Mouse (Mus musculus): ENCODE measurements around the gene Doc2a.

The Doc2a gene

DNA sequence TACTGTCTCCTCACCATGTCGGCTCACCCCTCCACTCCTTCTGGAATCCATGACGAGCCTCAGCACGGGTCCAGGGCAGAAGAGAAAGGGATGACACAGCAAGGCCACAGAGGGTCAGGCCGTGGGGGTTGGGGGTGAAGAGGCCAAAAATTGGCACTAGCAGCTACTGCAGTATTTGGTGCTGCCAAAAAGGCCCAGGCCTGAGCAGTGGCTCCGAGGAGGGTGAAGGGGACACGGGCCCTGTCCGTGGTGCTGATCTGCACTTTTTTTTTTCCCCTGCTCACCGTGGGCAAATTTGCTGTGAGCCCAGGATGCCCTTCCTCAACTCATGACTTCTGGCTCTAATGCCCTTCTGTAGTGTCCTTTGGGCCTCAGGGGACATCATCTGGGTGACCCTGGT, 21.8 kb upstream of the Doc2a start:
- no peak for DNase-seq

DNA sequence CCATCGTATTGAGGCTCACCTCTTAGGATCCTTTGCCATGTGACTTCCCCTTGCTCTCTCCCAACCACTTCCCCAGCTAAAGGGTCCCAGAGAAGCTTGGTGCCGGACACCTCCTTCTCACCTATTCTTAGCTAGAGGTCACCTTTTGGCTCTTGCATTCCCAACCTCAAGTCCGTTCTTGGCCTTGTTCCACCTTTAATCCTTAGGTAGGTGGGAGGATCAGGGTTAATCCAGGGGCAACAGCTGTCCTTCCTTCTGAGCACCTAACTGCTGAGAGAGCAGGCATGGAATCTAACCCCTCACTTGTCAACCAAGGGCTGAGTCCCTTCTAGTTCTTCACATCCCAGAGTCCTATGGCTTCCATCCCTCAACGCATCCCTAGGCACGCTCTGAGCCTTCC, 21.3 kb upstream of the Doc2a start:
- DNase-seq: no peak

DNA sequence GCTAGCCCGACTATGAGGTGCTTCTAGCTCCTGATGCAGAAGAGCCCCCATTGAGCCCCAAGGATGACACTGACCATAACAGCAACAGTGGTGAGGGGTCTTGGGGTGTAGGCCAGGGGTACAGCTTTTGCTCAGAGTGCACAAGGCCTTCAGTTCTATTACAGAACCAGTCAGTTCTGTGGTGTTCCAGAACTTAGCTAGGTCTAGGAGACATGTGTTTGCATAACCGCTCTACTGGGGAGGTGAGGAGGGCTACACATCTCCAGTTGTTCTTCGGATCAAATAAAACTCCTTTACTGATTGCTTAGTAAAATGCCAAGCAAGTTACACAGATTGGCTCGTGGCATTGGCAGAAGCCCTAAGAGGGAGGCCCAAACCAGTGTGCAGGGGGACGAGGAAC, 15.7 kb upstream of the Doc2a start, which contains the start of gene 4930451I11Rik:
Gene 4930451I11Rik (minus strand): TSS at position 101 of the 400 bp plus-strand sequence.
- no peak for DNase-seq

DNA sequence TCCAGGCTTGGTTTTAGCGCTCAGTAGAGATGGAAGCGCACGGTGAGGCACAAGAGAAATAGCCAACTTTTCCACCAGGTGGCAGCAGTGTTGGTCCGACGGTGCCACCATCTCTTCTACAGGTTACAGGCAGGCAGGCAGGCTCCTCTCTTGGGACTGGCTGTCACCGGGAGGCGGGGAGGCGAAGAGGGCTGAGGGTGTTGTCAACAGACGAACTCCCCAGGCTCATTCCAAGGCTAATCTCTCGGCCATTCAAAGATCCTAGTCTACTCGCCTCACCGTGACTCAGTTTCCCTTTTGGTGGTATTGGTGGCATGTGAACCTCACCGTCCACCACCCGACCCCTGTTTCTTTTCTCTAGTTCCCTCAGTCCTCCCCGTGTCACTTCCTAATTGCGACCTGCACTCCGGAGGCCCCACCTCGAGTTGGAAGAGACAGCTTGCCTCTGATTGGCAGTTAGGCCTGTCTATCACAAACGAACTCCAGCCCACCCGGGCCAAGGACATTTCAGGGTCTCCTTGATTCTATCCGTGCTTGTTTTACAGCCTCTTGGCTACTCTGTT, 15.1 kb upstream of the Doc2a start:
- peak; percentile 86 for DNase-seq

DNA sequence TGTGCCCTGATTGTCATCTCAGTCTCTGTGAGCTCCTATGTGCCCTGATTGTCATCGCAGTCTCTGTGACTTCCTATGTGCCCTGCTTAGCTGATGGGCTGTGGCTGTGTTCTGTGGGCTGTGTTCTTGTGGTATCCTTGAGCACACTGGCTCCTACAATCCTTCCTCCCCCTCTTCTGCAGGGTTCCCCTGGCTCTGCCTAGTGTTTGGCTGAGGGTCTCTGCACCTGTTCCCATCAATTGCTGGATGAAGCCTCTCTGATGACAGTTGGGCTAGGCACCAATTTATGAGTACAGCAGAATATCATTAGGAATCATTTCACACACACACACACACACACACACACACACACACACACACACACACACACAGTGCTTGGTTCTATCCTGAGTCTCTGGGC, 13.9 kb upstream of the Doc2a start:
- DNase-seq: no peak

DNA sequence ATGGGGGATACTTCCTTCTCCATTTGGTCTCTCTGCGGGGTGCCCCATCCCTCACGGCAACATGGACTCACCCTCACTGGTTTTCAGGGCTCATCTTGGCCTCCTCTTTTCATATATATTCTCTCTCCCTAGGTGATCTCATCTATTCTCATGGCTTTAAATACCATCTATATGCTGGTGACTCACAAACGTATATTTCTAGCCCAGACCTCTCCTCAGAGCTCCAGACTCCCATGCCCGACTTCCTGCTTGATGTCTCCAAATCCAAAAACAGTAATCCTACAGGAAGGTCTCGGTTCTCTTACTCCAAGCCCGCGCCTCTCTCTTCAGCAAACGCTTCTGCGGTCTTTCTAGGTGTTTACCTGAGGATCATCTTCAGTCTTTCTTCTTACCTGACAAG, 3.9 kb upstream of the Doc2a start:
- DNase-seq: no peak

DNA sequence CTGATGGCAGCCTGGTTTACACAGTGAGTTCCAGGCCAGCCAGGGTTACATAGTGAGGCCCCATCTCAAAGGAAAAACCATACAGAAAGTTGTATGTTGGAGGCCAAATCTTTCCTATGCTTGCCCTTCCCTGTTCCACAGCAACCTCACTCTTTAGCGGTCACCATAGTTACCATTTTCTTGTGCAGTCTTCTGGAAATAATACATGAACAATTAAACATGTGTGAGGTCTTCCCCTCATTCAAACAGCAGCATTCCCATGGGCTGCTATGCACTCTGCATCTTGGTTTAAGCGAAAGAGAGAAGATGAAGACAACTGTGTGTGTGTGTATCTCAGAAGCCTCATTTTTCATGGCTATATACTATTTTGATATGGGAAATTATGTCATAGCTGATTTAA, 1.7 kb upstream of the Doc2a start:
- DNase-seq: no peak

DNA sequence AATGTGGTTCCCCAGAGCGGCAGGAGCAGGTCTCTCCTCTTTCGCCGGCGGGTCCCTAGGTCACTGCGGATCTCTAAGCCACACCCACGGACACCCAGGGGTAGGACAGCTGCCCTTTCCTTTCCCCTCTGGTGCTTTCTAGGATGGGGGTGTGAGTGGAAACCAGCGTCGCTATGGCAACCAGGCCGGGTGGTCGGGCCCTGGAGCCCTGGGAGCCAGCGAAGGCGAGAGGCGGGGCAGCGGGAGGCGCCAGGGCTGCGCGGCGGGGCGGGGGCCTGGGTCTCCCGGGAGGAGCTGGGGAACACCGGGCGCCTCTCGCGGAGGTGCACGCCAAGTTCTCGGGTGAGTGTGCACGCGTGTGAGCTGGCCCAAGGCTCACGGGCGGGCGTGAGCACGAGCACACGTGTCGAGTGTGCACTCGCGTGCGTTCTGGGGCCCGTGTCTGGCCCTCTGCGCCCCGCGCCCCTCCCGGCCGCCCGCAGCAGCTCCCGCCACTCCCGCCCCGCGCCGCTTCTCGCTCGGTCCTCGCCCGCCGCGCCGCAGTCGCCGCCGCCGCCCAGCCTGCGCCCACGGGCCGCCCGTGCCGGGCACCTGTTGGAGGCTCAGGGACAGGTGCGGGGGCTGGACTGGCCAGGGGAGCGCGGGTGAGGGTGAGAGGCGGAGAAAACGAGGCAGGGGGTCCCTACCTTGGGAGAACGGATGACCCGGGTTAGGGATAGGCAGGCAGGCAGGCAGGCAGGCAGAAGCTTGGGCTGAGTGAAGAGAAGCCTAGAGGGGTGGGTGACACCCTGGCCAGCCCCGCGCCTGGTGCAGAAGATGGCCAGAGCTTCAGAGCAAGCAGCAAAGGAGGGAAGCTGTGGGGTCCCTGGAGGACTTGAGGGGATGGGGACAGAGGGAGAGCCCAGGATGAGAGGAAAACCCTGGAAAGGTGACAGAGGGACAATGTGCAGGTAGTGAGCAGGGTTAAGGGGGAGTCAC, 494 bp downstream of the Doc2a start:
- DNase-seq: no peak

DNA sequence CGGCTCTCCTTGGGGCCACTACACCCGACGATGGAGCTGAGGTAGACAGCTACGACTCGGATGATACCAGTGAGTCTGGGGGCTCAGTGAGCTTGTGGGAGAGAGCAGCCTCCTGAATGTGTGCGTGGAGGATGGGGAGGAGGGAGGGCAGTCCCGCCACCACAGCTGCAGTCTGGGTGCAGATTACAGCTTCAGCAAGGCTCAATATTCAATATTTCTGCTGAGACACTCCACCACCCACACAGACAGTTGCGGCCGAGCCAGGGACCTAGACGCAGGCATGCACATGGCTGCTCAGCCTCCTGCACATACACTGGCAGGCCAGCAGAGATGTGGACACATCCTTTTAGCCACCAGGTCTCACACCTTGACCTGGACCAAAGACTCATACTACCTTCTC, 1.6 kb downstream of the Doc2a start:
- no peak for DNase-seq

DNA sequence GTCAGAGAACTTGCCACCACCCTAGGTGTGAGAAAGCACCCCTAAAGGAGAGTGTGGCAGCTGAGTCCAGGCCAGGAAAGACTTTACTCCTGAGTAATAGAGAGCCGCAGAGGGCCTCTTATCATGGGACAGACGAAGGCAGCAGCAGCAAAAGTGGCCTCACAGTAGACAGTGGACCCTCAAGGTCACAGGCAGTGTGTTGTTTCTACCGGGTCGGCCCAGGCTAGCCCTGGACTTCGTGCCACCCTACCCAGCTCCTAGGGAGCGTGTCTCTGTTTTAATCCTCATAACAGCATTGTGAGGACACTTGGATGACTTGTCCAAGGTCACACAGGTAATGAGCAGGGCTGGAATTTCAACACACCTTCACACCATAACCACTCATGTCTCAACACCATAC, 2.9 kb downstream of the Doc2a start:
- no peak for DNase-seq

DNA sequence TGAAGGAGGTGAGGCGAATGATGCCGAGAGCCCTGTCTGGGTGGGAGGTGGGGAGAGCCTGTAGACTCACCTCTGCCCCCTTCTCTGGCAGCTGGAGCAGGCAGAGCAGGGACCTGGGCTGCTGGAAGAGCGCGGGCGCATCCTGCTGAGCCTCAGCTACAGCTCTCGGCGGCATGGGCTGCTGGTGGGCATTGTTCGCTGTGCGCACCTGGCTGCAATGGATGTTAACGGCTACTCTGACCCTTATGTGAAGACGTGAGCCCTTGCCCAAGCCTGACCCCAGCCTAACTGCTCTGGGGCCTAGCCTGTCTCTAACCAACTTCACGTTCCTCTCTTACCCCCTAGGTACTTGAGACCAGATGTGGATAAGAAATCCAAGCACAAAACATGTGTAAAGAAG, 4.0 kb downstream of the Doc2a start:
- DNase-seq: no peak

DNA sequence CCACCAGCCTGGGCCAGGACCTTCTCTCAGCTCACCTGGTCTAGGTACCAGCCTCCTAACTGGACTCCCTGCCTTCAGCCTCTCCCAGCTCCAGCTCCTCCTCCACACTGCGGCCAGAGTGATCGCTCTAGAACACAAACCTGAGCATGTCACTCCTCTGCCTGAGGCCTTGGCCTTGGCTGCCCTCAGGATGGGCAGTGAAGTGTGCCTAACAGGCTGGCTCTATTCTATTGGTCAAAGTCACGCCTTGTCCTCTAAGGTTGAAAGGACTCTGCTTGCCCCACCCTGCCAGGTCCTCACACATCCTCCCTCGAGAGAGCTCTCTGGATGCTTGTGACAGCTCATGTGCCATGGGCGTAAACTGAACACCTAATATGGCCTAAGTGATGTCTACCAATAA, 6.2 kb downstream of the Doc2a start:
- peak; percentile 87 for DNase-seq

DNA sequence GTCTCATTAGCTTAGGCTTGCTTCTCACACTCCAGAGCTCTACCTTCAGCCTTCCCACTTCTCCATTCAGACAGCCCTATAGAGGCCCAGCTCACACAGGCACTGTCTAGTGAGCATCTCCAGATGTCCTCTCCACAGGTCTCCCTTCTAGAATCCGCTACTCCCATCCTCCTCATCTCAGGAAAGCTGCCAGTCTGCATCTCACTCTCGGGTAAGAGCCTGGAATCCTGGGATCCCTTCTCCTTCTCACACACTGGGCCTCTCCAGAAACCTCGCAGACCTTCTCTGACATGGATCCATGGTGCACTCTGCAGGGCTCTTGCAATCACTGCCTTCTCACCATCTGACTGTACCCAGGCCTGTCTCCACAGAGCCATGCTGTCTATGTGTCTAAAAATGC, 8.4 kb downstream of the Doc2a start:
- no peak for DNase-seq

DNA sequence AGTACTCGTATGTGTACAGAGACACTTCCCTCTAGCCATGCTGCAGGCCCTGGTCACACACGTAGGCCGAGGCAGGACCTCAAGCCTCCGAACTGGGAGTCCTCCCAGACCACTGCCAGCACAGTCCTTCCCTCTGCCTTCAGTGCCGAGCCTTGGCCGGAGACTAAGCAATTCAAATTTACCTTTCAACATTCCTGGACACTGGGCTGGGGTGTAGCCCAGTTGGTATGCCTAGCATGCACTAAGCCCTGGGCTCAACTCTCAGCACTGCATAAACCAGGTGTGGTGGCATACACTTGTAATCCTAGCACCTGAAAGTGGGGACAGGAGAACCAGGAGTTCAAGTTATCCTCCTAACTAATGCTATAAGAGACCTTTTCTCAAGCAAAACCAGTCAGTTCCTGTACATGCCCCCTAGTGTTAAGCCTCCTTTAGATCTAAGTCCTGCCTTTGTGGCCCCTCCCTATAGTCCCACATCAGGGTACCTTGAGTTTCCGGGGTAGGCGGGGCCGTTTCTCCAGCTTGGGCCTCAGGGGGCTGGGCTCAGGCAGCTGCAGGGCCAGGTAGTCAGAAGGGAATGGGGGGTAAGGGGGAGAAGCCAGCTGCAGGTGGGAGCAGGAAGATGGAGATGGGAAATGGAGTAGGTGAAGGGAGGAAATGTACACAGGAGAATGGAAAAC, 9.7 kb downstream of the Doc2a start:
- DNase-seq: no peak

DNA sequence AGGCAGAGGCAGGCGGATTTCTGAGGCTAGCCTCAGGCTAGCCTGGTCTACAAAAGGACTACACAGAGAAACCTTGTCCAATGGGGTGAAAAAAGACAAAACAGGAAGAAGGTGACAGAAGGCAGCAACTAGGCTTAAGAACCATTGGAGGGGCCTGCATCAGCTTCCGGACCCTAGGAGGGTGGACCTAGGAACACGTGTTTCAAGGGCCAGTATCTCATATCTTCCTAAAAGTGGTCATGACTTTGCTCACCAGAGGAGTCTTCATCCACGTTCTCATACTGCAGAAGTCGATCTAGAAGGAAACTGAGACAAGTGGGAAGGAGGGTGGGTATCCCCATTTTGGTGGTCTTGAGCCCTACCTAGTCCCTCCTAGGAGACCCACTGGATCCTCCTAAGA, 13.8 kb downstream of the Doc2a start:
- DNase-seq: no peak

DNA sequence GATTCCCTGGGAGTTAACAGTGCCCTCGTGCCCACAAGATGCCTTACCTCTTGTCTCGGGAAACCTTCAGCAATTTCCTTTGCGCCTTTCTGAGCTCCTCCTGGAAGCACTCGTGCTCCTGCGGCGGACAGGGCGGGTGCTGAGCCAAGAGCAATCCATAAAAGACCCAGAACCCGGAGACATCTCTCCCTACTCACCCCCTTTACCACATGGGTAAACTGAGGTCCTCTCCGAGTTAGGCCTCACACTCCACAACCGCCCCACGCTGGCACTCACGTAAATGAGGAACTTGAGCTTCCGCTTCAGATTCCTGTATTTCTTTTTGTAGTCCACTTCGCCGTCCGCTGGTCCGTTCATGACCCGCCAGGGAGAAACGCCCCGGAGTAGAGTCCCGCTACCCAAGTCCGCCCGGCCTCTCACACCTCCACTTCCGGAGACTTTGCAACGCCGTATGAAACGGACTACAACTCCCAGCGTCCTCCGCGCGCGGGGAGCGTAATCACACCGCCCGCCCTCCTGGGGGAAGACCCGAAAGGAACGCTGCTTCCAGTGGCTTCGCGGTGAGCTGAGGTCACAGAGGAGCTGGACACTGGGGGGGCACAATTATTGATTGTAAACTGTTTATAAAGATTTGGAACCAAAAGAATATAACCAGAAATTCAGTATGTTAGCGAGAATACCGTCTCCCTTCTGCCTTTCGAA, 14.4 kb downstream of the Doc2a start, which contains the start of gene Hirip3:
Gene Hirip3 (plus strand): TSS at position 544 of the 702 bp plus-strand sequence.
- DNase-seq: peak; percentile 94

DNA sequence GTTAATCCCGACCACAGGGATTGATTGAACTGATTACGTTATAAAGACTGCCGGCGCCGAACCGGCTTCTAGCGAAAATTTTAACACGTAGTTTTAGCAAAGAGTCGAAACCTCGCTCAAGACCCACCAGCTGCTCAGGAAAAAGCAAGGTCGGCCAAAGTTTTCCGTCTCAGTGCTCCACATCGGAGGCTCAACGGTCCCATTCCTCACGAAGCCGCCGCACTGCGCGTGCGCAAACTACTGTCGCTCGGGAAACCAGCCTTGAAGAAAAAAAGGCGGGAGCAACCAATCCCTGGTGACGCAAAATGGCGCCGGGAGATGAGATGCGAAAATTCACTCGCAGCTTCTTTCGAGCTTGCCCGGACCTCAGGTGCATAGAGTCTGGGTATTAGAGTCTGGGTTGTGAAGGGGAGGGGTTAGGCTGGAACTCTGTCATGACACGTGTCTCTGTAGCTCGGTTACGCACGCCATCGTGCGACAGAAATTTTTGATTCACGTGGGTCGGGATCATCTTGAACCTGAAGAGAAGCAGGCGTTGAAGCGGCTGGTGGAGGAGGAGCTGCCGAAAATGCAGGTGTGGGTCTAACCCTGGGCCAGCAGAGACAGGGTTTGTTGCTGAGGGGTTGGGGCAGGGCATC, 15.1 kb downstream of the Doc2a start, which contains the start of gene Ino80e:
Gene Ino80e (minus strand): TSS at position 231 of the 638 bp plus-strand sequence.
- DNase-seq: peak; percentile 93

DNA sequence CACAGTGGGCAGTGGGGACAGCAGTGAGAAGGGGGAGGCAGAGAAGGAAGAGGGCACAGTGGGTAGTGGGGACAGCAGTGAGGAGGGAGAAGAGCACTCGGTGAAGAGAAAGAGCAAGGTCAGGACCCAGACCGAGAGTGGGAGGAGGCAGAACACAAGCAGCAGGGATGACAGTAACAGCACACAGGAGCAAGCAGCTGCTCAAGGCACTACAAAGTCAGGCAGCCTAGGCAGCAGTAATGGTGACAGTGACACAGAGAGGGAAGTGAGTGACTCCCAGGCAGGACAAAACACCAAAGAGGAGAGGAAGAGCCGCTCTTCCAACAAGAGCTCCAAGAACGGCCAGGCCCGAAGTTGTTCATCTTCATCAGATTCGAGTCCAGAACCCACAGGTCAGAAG, 16.6 kb downstream of the Doc2a start:
- no peak for DNase-seq

DNA sequence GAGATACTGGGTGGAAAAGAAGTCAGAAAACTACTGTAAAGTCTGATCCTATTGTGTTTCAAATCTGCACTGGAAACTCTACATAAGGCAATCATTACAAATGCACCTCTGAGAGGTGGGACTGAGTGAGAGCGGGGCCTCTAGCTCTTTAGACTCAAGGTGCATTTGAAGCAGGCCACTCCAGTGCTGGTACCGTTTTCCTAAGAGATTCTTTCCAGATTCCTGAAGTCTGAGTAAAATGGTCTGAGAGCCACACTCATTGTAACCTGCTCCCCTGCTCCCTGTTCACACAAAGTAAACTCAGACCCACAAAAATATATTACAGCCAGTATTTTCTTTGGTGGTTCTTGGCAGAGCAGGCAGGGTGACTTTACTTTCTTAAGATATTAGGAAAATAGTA, 20.3 kb downstream of the Doc2a start:
- no peak for DNase-seq

DNA sequence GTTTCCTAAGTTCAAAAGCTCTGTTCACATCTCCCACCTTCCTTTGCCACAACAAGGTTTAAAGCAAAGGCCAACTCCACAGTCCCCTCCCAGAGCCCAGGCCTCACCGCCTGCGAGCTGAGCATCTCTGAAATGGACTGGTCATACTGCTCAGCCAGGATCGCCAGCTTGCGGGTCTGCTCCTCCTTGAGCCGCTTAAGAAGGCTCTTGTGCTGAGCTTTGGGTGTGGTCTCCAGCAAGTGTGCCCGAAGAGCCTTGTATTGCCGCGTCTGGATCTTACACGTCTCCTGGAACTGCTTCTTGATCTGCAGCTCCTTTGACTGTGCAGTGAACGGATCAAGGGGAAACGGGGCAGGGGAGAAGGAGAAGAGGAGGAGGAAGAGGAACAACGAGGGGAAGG, 20.8 kb downstream of the Doc2a start:
- no peak for DNase-seq

DNA sequence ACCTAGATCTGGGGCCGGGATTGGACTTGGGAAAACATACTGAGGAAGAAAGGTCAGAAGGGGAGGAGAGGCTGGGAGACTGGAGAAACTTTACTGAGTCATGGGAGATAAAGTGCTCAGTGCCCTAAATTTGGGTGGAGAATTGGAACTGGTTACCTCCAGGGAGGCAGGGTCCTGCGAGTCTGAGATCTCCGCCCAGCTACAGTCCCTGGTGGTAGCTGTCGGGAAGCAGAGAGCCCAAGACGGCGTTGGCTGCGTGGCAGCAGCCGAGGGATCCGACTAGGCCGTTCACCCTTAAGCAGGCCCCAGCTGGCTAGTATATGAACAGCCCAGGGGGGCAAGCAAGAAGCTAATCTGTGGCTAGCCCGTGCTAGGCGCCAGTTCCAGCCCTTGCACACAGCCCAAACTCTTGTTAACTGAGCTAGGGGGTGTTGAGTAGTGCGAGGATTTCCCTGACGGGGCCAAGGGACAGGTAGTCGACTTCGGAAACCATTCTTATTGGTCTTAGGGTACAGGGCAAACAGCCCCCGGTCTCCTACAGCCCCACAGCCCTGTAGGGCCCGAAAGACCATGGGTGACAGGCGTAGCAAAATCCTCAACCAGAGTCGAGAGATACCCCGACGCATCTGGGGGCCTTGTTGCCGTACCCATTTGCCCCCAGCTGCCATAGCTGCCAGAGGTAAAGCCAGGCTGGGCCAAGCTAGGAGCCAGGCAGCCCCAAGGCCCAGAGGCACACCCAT, 22.7 kb downstream of the Doc2a start:
- no peak for DNase-seq

DNA sequence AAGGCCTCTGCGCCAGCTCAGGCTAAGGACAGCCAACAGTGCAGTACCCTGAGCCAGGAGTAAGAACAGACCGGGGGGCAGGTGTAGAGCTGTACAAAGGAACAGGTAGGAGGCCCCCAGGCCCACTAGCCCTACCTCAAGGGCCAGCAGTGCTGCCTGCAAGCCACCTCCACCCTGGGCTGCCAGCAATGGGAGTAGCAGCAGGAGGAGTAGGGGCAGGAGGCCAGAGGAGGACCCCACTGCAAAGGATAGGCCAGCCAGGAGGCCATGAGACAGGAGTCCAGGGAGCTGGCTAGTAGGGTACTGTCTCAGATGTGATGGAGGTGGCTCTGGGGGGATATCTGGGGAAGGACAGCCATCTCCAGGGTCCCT, 23.3 kb downstream of the Doc2a start:
- no peak for DNase-seq

All from kidney, adult 11 months (tissue).